Mouse (Mus musculus): ENCODE results near the gene Ass1. TPM values are rescaled to one million over a fixed set of nuclear protein-coding genes. Genes with fewer than 3 reads are reported as not detected.
A peak's percentile ranks its signal among the peaks of the same experiment; 100 is the strongest.

Ass1 gene
- polyA plus RNA-seq (2015; fragmentation: Nextera tagmentation; extraction: Ambion mirVana): 75.3 and 87.1 TPM in 2 replicates

GRCm38 (mm10) chr2:31469931-31470682 lies at the start of gene Ass1:
Gene Ass1, plus strand, starts transcription at chr2:31470207.
- H3K27ac ChIP-seq: peak within 1 kb of the TSS; percentile 9; the same call in 1 of the 2 replicates
- peak within 1 kb of the TSS; percentile 72 for H3K9ac ChIP-seq
- WGBS (ENCODE audit: insufficient replicate concordance): under 1% methylated on average over 48 of the region's 49 CpGs
- peaks cover 43% of the 10 kb centered on the region for H3K4me1 ChIP-seq (replicated peaks)
- H3K4me2 ChIP-seq: peak within 1 kb of the TSS; percentile 79
- H3K27me3 ChIP-seq: peaks cover 22% of the 10 kb centered on the region
- DNase-seq: peak; percentile 61
- H3K9me3 ChIP-seq (replicated peaks): no peaks in the 10 kb centered on the region
- H3K4me3 ChIP-seq (replicated peaks): peak within 1 kb of the TSS; percentile 62
- H3K36me3 ChIP-seq: no peaks in the 10 kb centered on the region
- peak; percentile 84 for ATAC-seq (ENCODE audit: low read depth)

- H3K9ac ChIP-seq: no peak overlapping the region
- no peak overlapping the region for H3K4me3 ChIP-seq (replicated peaks)
- WGBS (ENCODE audit: insufficient replicate concordance): 62% methylated on average over 6 of the region's 6 CpGs
- H3K27me3 ChIP-seq: peaks cover 4% of the 10 kb centered on the region; the same call in 1 of the 2 replicates
- H3K27ac ChIP-seq: no peak overlapping the region
- DNase-seq: no peak
- no peaks in the 10 kb centered on the region for H3K9me3 ChIP-seq (replicated peaks)
- H3K4me1 ChIP-seq (replicated peaks): no peaks in the 10 kb centered on the region
- no peak for ATAC-seq (ENCODE audit: low read depth)
- H3K4me2 ChIP-seq: no peak overlapping the region
- H3K36me3 ChIP-seq: no peaks in the 10 kb centered on the region
Measured at GRCm38 (mm10) chr2:31420914-31421313, 49.1 kb upstream of the Ass1 start.

GRCm38 (mm10) chr2:31422576-31422975 lies 47.4 kb upstream of the Ass1 start:
- H3K27me3 ChIP-seq: peaks cover 1% of the 10 kb centered on the region; the same call in 1 of the 2 replicates
- ATAC-seq (ENCODE audit: low read depth) (no peak), DNase-seq (no peak)
- 48% methylated on average over 6 of the region's 6 CpGs for WGBS (ENCODE audit: insufficient replicate concordance)
- H3K4me3 ChIP-seq (replicated peaks): no peak overlapping the region
- H3K27ac ChIP-seq: no peak overlapping the region
- no peak overlapping the region for H3K4me2 ChIP-seq
- H3K9me3 ChIP-seq (replicated peaks): no peaks in the 10 kb centered on the region
- no peaks in the 10 kb centered on the region for H3K4me1 ChIP-seq (replicated peaks)
- no peak overlapping the region for H3K9ac ChIP-seq
- H3K36me3 ChIP-seq: no peaks in the 10 kb centered on the region

GRCm38 (mm10) chr2:31431477-31431876 lies 38.5 kb upstream of the Ass1 start:
- WGBS (ENCODE audit: insufficient replicate concordance): 69% methylated on average over 5 of the region's 5 CpGs
- H3K4me3 ChIP-seq (replicated peaks): no peak overlapping the region
- DNase-seq: no peak
- no peak for ATAC-seq (ENCODE audit: low read depth)
- H3K9ac ChIP-seq: no peak overlapping the region
- no peak overlapping the region for H3K27ac ChIP-seq
- H3K36me3 ChIP-seq: no peaks in the 10 kb centered on the region
- H3K4me2 ChIP-seq: no peak overlapping the region
- H3K4me1 ChIP-seq (replicated peaks): peaks cover 7% of the 10 kb centered on the region; the same call in 1 of the 2 replicates
- H3K9me3 ChIP-seq (replicated peaks): no peaks in the 10 kb centered on the region
- H3K27me3 ChIP-seq: 0 out of 2 replicates have a peak, but pooled peaks cover 4% of the 10 kb centered on the region

DNA sequence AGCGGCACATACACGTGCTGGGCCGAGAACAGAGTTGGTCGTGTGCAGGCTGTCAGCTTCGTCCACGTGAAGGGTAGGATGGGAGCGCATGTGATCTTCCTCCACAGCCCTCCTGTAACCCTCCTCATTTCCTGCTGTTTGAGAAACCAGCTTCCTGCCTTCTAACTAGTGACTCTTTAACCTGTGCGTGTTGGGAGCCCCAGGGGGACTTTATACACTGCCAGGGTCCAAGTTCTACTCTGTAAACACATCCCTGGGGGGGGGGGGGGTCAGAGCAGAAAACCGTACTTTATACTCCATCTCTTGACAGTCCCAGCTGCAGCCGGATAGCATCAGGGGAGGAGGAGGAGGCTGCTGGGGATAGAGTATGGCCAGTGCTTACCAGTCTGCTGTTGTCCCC lies 35.3 kb upstream of the Ass1 start:
- H3K27me3 ChIP-seq: no peaks in the 10 kb centered on the region
- H3K4me2 ChIP-seq: no peak overlapping the region
- peaks cover 7% of the 10 kb centered on the region; the same call in 1 of the 2 replicates for H3K4me1 ChIP-seq (replicated peaks)
- no peak overlapping the region for H3K9ac ChIP-seq
- no peak overlapping the region for H3K27ac ChIP-seq
- H3K4me3 ChIP-seq (replicated peaks): no peak overlapping the region
- H3K36me3 ChIP-seq: no peaks in the 10 kb centered on the region
- H3K9me3 ChIP-seq (replicated peaks): no peaks in the 10 kb centered on the region
- no peak for DNase-seq
- 45% methylated on average over 10 of the region's 10 CpGs for WGBS (ENCODE audit: insufficient replicate concordance)
- ATAC-seq (ENCODE audit: low read depth): peak; percentile 60

GRCm38 (mm10) chr2:31435567-31435966 lies 34.4 kb upstream of the Ass1 start:
- H3K9me3 ChIP-seq (replicated peaks): no peaks in the 10 kb centered on the region
- WGBS (ENCODE audit: insufficient replicate concordance): 25% methylated on average over 6 of the region's 6 CpGs
- no peak overlapping the region for H3K4me2 ChIP-seq
- peaks cover 7% of the 10 kb centered on the region; the same call in 1 of the 2 replicates for H3K4me1 ChIP-seq (replicated peaks)
- DNase-seq (peak; percentile 8), ATAC-seq (ENCODE audit: low read depth) (no peak)
- H3K9ac ChIP-seq: no peak overlapping the region
- H3K4me3 ChIP-seq (replicated peaks): no peak overlapping the region
- H3K27ac ChIP-seq: no peak overlapping the region
- no peaks in the 10 kb centered on the region for H3K36me3 ChIP-seq
- no peaks in the 10 kb centered on the region for H3K27me3 ChIP-seq

- WGBS (ENCODE audit: insufficient replicate concordance): 68% methylated on average over 14 of the region's 14 CpGs
Measured at GRCm38 (mm10) chr2:31437480-31438245, 32.3 kb upstream of the Ass1 start.

DNA sequence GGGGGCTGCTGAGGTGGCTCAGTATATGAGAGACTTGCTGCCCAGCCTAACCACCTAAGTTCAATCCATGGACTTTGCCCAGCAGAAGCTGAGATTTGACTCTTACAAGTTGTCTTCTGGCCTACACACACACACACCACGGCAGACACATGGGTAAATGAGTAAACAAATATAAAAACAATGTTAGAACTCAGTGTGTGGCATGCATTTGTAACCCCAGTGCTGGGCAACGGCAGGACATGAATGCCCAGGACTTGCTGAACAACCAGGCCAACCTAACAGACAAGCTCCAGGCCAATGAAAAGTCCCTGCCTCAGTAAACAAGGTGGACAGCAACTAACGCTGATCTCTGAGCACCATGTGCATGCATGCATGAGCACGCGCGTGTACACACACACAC lies 30.4 kb upstream of the Ass1 start:
- ATAC-seq (ENCODE audit: low read depth) (no peak), DNase-seq (no peak)

More at GRCm38 (mm10) chr2:31437480-31438245, 32.3 kb upstream of the Ass1 start:
- DNase-seq (no peak), ATAC-seq (ENCODE audit: low read depth) (no peak)
- Histone ChIP-seq H3K4me3 (replicated peaks) (no peak overlapping the region), H3K27me3 (no peaks in the 10 kb centered on the region), H3K27ac (no peak overlapping the region), H3K4me1 (replicated peaks) (peaks cover 7% of the 10 kb centered on the region; the same call in 1 of the 2 replicates), H3K9me3 (replicated peaks) (no peaks in the 10 kb centered on the region), H3K4me2 (no peak overlapping the region), H3K36me3 (no peaks in the 10 kb centered on the region), H3K9ac (no peak overlapping the region)

GRCm38 (mm10) chr2:31442480-31443160 lies 27.4 kb upstream of the Ass1 start:
- H3K9ac ChIP-seq: no peak overlapping the region
- no peak overlapping the region for H3K4me3 ChIP-seq (replicated peaks)
- H3K9me3 ChIP-seq (replicated peaks): no peaks in the 10 kb centered on the region
- no peaks in the 10 kb centered on the region for H3K27me3 ChIP-seq
- H3K4me1 ChIP-seq (replicated peaks): no peaks in the 10 kb centered on the region
- 61% methylated on average over 11 of the region's 11 CpGs for WGBS (ENCODE audit: insufficient replicate concordance)
- DNase-seq (no peak), ATAC-seq (ENCODE audit: low read depth) (no peak)
- no peaks in the 10 kb centered on the region for H3K36me3 ChIP-seq
- H3K4me2 ChIP-seq: no peak overlapping the region
- no peak overlapping the region for H3K27ac ChIP-seq

More for the DNA sequence above, 30.4 kb upstream of the Ass1 start:
- no peaks in the 10 kb centered on the region for H3K36me3 ChIP-seq
- H3K9ac ChIP-seq: no peak overlapping the region
- 77% methylated on average over 6 of the region's 6 CpGs for WGBS (ENCODE audit: insufficient replicate concordance)
- no peaks in the 10 kb centered on the region for H3K9me3 ChIP-seq (replicated peaks)
- no peak overlapping the region for H3K27ac ChIP-seq
- H3K4me1 ChIP-seq (replicated peaks): peaks cover 7% of the 10 kb centered on the region; the same call in 1 of the 2 replicates
- H3K27me3 ChIP-seq: no peaks in the 10 kb centered on the region
- H3K4me3 ChIP-seq (replicated peaks): no peak overlapping the region
- H3K4me2 ChIP-seq: no peak overlapping the region

DNA sequence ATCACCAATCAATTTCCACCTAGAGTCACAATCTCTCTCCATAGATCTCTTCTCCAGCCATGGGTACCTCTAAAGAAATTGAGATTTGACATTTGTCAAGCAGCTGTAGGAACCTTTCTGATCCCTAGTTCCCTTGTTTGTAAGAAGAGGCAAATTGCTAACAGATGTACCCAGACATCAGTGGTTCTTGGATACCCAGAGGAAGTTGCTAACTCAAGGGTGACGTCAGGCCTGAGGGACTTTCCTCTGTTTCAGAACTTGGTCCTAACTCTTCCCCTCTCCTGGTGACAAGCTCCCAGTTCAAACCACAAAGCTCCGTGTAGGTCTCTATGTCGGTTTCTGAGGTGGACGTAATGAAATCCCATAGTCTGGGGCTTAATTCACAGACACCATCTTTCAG lies 24.0 kb upstream of the Ass1 start:
- no peaks in the 10 kb centered on the region for H3K36me3 ChIP-seq
- H3K4me3 ChIP-seq (replicated peaks): no peak overlapping the region
- H3K27ac ChIP-seq: no peak overlapping the region
- 47% methylated on average over 4 of the region's 4 CpGs for WGBS (ENCODE audit: insufficient replicate concordance)
- ATAC-seq (ENCODE audit: low read depth) (no peak), DNase-seq (no peak)
- H3K4me1 ChIP-seq (replicated peaks): 0 out of 2 replicates have a peak, but pooled peaks cover 10% of the 10 kb centered on the region
- H3K4me2 ChIP-seq: no peak overlapping the region
- no peaks in the 10 kb centered on the region for H3K27me3 ChIP-seq
- H3K9me3 ChIP-seq (replicated peaks): no peaks in the 10 kb centered on the region
- H3K9ac ChIP-seq: no peak overlapping the region

GRCm38 (mm10) chr2:31446456-31446855 lies 23.6 kb upstream of the Ass1 start:
- Histone ChIP-seq H3K36me3 (no peaks in the 10 kb centered on the region), H3K9me3 (replicated peaks) (no peaks in the 10 kb centered on the region), H3K9ac (no peak overlapping the region), H3K4me2 (no peak overlapping the region), H3K4me3 (replicated peaks) (no peak overlapping the region), H3K4me1 (replicated peaks) (peaks cover 12% of the 10 kb centered on the region; the same call in 1 of the 2 replicates), H3K27ac (no peak overlapping the region), H3K27me3 (no peaks in the 10 kb centered on the region)
- no peak for DNase-seq
- 50% methylated on average over 4 of the region's 4 CpGs for whole genome bisulfite sequencing (ENCODE audit: insufficient replicate concordance)
- ATAC-seq (ENCODE audit: low read depth): no peak

All from liver, embryonic 13.5 days (tissue).